Mouse (Mus musculus) forebrain, embryonic 13.5 days (tissue): Measurements from ENCODE around the gene Galnt6. TPM values are rescaled to one million over a fixed set of nuclear protein-coding genes. Genes with fewer than 3 reads are reported as not detected.

ENCODE experiments used
- ATAC-seq: fragments of 200-750 bp; cut with Nextera tagmentation; 2 replicates; pipeline ENCODE4 v1.8.0; 2017
- H3K27ac ChIP-seq: fragments of 300-500 bp; sonication (generic); 2 replicates; pipeline ENCODE4 v1.5.1; 2015; ENCODE audit warnings: inconsistent platforms, mild to moderate bottlenecking, moderate library complexity
- H3K27me3 ChIP-seq: fragments of 300-500 bp; sonication (generic); 2 replicates; pipeline ENCODE4 v1.6.1; 2015; ENCODE audit warnings: mild to moderate bottlenecking, inconsistent platforms
- H3K36me3 ChIP-seq: fragments of 300-500 bp; sonication (generic); 2 replicates; pipeline ENCODE4 v1.6.1; 2015; ENCODE audit warnings: mild to moderate bottlenecking, inconsistent platforms; ENCODE audit not compliant: poor library complexity, severe bottlenecking
- H3K4me1 ChIP-seq: fragments of 300-500 bp; sonication (generic); 2 replicates; pipeline ENCODE4 v1.6.1; 2015; ENCODE audit warnings: inconsistent platforms
- H3K4me2 ChIP-seq: fragments of 300-500 bp; sonication (generic); 2 replicates; pipeline ENCODE4 v1.6.1; 2015; ENCODE audit warnings: inconsistent platforms, mild to moderate bottlenecking, moderate library complexity
- H3K4me3 ChIP-seq: fragments of 300-500 bp; sonication (generic); 2 replicates; pipeline ENCODE4 v1.5.1; 2015; ENCODE audit warnings: mild to moderate bottlenecking, inconsistent platforms
- H3K9ac ChIP-seq: fragments of 300-500 bp; sonication (generic); 2 replicates; pipeline ENCODE4 v1.6.1; 2015; ENCODE audit warnings: mild to moderate bottlenecking, inconsistent platforms
- H3K9me3 ChIP-seq: fragments of 300-500 bp; sonication (generic); replicated peaks from 2 replicates; pipeline ENCODE4 v1.6.1; 2016; ENCODE audit warnings: inconsistent platforms
- WGBS: fragments of 180-500 bp; shearing (Covaris S2); methylation state at CpG from one replicate; pipeline ENCODE4 v1.1.7; 2015; 5-methylcytosine and 5-hydroxymethylcytosine counted together
- polyA plus RNA-seq: library from polyadenylated mRNA; unstranded; fragments of >200 nt; fragmentation: Nextera tagmentation; extraction: Ambion mirVana; gene quantifications from 2 replicates; pipeline ENCODE4 v1.2.1, GENCODE M21; 2015

Galnt6 gene
- polyA plus RNA-seq, 1 experiment from 2014 or later, result 0.06 TPM

DNA sequence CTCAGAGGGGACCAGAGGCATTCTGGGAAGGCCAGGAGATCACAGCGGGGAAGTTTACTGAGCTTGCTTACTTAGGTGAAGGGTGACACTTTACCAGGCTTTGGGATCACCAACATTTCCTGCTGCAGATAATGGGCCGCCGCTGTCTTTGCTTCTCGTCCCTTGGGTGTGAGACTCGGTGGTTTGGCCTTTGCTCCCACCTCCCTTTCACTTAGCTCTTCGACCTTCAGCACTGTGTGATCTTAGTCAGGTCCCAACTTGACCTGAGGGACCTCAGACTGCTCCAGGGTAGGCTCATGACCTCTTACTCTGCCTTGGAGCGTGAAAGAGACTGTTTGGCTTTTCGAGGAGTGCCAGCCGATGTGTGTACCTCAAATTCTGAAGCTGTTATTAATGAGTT, 1.9 kb upstream of the Galnt6 start:
- peaks cover 46% of the 10 kb centered on the region for H3K27me3 ChIP-seq
- no peaks in the 10 kb centered on the region for H3K36me3 ChIP-seq
- no peaks in the 10 kb centered on the region for H3K9me3 ChIP-seq
- WGBS, result 57% methylated on average over 9 of the region's 9 CpGs
- no peak overlapping the region for H3K9ac ChIP-seq
- no peak for ATAC-seq
- H3K4me3 ChIP-seq, result no peak overlapping the region
- no peak overlapping the region for H3K4me2 ChIP-seq
- no peak overlapping the region for H3K27ac ChIP-seq
- H3K4me1 ChIP-seq, result peaks cover 10% of the 10 kb centered on the region

DNA sequence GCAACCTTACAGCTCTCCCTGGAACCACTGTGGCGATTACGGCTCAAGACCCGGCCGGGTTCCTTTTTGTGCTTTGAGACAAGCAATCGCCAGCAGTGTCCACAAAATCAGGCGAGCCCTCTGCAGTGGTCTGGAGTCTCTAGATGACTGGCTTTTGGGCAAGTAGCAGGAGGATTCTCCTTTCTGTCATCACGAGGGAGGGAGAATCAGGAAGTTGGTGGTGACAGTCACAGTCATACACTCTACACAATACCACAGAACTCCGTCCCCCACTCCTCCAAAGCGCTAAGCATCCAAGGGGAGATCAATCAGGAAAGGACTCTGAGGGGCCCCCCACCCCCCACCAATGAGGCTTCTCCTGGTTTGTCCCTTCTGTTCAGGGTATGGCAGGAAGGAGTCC, 590 bp downstream of the Galnt6 start:
- WGBS, result 28% methylated on average over 9 of the region's 9 CpGs
- H3K9ac ChIP-seq, result peak overlapping the region; percentile 56; the same call in 1 of the 2 replicates
- peak overlapping the region; percentile 64 for H3K4me2 ChIP-seq
- H3K36me3 ChIP-seq, result no peaks in the 10 kb centered on the region
- H3K4me3 ChIP-seq, result peak overlapping the region; percentile 40
- H3K9me3 ChIP-seq, result no peaks in the 10 kb centered on the region
- peaks cover 53% of the 10 kb centered on the region for H3K27me3 ChIP-seq
- ATAC-seq, result no peak
- H3K27ac ChIP-seq, result no peak overlapping the region
- peaks cover 10% of the 10 kb centered on the region for H3K4me1 ChIP-seq

DNA sequence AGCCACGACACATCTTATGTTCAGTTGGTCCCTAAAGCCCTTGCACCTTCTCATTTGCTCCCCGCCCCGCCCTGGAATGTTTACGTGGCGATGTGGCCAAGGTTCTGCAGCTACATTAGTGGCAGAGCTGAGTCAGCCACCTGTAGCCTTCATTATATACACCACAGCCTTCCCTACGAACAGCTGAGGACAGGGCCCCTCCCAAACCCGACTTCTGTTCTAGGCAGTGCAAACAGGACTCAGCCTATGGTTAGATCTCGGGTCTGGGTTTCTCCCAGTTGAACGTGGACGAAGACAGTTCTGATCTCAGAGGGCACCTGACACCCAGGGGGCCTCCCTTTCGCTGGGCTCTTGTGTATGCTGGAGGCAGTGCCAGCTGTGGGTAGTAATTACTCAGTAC, 1.3 kb downstream of the Galnt6 start:
- H3K9ac ChIP-seq, result no peak overlapping the region
- H3K27me3 ChIP-seq, result peaks cover 53% of the 10 kb centered on the region
- no peak overlapping the region for H3K27ac ChIP-seq
- no peak for ATAC-seq
- WGBS, result 86% methylated on average over 11 of the region's 11 CpGs
- no peaks in the 10 kb centered on the region for H3K36me3 ChIP-seq
- peaks cover 10% of the 10 kb centered on the region for H3K4me1 ChIP-seq
- no peak overlapping the region for H3K4me2 ChIP-seq
- H3K4me3 ChIP-seq, result no peak overlapping the region
- H3K9me3 ChIP-seq, result no peaks in the 10 kb centered on the region

DNA sequence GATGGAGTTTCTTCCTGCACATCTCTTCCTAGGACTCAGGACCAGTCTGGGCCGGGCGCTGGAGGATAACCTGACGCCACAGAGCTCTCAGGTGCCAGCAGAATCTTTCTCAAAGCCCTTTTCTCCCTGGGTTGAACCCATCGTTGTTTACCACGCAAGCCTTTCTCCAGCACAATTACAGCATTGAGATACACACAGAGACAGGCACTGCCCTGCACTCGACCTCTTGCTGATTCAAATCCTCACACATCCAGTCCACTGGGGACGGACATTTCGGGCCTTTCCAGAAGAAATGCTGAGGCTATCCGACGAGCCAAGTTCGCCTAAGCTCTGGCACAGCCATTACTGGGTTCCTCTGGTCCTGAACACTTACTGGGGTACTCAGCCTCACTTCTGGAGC, 2.5 kb downstream of the Galnt6 start:
- no peak overlapping the region for H3K9ac ChIP-seq
- 85% methylated on average over 11 of the region's 11 CpGs for WGBS
- H3K36me3 ChIP-seq, result no peaks in the 10 kb centered on the region
- peaks cover 10% of the 10 kb centered on the region for H3K4me1 ChIP-seq
- ATAC-seq, result no peak
- no peak overlapping the region for H3K4me2 ChIP-seq
- no peaks in the 10 kb centered on the region for H3K9me3 ChIP-seq
- no peak overlapping the region for H3K4me3 ChIP-seq
- peaks cover 53% of the 10 kb centered on the region for H3K27me3 ChIP-seq
- H3K27ac ChIP-seq, result no peak overlapping the region

DNA sequence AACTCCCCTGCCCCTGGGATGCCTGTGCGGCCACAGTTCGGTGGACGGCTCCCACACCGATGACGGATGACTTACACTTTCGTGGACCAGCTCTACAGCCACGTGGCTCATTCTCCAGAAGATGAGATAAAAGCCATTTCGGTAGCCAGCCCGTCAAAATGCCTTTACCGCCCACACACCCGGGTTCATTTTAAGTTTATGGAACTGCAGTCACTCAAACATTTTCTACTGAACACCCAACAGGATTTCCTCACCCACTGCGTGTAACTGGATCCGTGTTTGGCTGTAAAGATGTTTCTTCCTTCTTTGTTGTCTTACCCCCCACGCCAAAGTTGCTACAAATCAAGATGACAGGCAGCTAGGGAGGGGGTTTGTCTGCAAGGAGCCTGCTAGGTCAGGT, 5.7 kb downstream of the Galnt6 start:
- H3K4me1 ChIP-seq, result no peaks in the 10 kb centered on the region
- no peak overlapping the region for H3K4me3 ChIP-seq
- H3K27me3 ChIP-seq, result peaks cover 22% of the 10 kb centered on the region
- no peak for ATAC-seq
- no peaks in the 10 kb centered on the region for H3K36me3 ChIP-seq
- WGBS, result 85% methylated on average over 14 of the region's 14 CpGs
- no peak overlapping the region for H3K4me2 ChIP-seq
- 0 out of 2 replicates have a peak, but pooled peaks cover 2% of the 10 kb centered on the region for H3K9me3 ChIP-seq
- H3K9ac ChIP-seq, result no peak overlapping the region
- H3K27ac ChIP-seq, result no peak overlapping the region

DNA sequence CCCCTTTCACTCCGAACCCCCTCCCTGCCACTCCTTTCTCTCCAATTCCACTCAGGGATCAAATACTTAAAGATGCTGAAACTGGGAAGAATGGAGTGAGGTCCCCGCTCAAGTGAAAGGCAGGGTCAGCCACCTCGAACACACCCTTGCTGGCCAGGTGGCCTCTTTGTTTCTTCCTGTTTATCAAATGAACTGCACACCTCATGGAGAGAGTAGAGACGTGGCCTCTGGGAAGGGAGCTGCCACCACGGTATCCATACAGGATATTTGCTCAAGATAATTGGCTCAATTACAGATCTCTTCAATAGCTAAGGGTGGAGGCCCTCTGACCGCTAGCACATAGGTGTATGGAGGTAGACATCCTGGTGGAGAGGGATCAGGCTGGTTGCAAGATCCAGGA, 6.6 kb downstream of the Galnt6 start:
- Histone ChIP-seq H3K9me3 (0 out of 2 replicates have a peak, but pooled peaks cover 5% of the 10 kb centered on the region), H3K9ac (no peak overlapping the region), H3K36me3 (no peaks in the 10 kb centered on the region), H3K4me1 (no peaks in the 10 kb centered on the region), H3K4me2 (no peak overlapping the region), H3K27ac (no peak overlapping the region), H3K4me3 (no peak overlapping the region), H3K27me3 (peaks cover 13% of the 10 kb centered on the region)
- ATAC-seq, result no peak
- 81% methylated on average over 6 of the region's 6 CpGs for WGBS

DNA sequence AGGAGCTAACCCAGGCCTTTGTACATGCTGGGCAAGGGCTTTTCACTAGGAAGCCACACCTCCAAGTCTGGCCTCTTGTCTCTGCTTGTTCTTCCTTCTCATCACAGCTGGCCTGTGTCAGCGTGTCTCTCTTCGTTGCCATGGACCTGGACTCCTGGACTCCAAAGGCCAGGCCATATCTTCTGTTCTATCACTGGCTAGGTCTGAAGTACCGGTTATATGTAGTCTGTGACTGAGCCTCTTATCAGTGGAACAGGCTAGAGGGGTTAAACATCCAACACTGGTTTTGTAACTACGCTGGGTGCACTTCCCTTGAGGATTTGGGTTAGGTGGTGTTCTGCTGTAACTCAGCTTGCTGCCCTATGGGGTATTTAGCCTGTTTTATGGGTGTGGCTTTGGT, 7.2 kb downstream of the Galnt6 start:
- no peak overlapping the region for H3K9ac ChIP-seq
- peaks cover 7% of the 10 kb centered on the region; the same call in 1 of the 2 replicates for H3K27me3 ChIP-seq
- H3K4me1 ChIP-seq, result no peaks in the 10 kb centered on the region
- no peaks in the 10 kb centered on the region for H3K36me3 ChIP-seq
- no peak overlapping the region for H3K27ac ChIP-seq
- 79% methylated on average over 4 of the region's 4 CpGs for WGBS
- H3K4me2 ChIP-seq, result no peak overlapping the region
- no peak overlapping the region for H3K4me3 ChIP-seq
- 0 out of 2 replicates have a peak, but pooled peaks cover 5% of the 10 kb centered on the region for H3K9me3 ChIP-seq
- ATAC-seq, result no peak

DNA sequence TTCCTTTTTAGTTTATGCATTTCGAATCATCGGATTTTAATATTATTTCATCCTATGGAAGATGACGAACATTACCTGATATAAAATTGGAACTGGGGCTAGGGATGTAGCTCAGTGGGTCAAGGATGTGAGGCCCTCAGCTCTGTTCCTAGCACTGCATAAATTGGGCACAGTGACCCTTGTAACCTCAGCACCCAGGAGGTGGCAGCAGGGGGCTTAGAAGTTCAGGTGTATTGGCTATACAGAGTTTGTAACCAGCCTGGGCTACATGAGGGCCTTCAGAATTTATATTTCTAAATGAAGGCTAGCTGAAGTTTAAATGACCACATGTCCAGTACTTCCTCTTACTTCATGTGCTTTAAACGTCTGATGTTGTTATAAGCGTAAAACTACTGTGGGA, 7.7 kb downstream of the Galnt6 start:
- ATAC-seq, result no peak
- H3K4me1 ChIP-seq, result no peaks in the 10 kb centered on the region
- no peak overlapping the region for H3K9ac ChIP-seq
- H3K36me3 ChIP-seq, result no peaks in the 10 kb centered on the region
- H3K9me3 ChIP-seq, result 0 out of 2 replicates have a peak, but pooled peaks cover 5% of the 10 kb centered on the region
- peaks cover 6% of the 10 kb centered on the region; the same call in 1 of the 2 replicates for H3K27me3 ChIP-seq
- no peak overlapping the region for H3K27ac ChIP-seq
- no peak overlapping the region for H3K4me2 ChIP-seq
- WGBS, result 90% methylated on average over 5 of the region's 5 CpGs
- H3K4me3 ChIP-seq, result no peak overlapping the region

DNA sequence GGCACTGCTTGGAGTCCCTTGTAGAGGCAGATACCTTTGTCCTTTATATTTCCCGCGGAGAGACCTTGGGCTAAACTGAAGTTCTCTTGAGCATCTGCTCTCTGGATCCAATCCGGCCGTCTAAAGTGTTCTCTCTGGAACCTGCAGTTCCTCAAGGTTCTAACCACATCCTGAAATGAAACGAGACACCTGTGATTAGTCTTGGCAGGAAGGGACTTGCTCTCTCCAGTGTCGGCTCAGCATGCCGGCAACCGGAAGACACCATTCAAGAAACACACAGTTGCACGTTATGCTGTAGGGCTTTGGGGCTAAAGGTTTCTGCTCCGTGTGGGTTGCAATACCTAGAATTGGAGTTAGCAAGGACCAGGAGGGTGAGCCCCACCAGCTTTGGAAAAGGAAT, 9.1 kb downstream of the Galnt6 start:
- 89% methylated on average over 10 of the region's 10 CpGs for WGBS
- no peak overlapping the region for H3K4me2 ChIP-seq
- H3K4me1 ChIP-seq, result 0 out of 2 replicates have a peak, but pooled peaks cover 3% of the 10 kb centered on the region
- H3K9me3 ChIP-seq, result 0 out of 2 replicates have a peak, but pooled peaks cover 5% of the 10 kb centered on the region
- no peak overlapping the region for H3K27ac ChIP-seq
- 0 out of 2 replicates have a peak, but pooled peaks cover 6% of the 10 kb centered on the region for H3K27me3 ChIP-seq
- no peak for ATAC-seq
- no peak overlapping the region for H3K4me3 ChIP-seq
- no peak overlapping the region for H3K9ac ChIP-seq
- no peaks in the 10 kb centered on the region for H3K36me3 ChIP-seq

DNA sequence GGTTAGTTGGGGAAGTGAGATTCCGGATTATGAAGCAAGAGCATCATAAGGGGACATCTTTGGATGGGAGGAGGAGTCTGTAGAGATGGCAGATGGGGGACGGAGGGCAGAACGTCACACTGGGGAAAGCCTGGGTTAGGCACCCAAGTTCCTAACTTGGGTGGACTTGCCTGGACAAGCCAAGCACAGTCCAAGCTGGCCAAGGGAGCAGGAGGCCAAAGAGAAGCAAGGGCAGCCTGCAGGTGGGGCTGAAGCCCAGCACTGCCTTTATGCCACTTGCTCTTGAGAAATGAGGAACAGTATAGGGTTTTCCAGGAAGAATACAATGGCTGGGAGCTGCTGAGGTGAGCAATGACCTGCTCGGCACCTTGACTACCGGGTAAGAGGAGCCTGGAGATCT, 10.0 kb downstream of the Galnt6 start:
- Histone ChIP-seq H3K4me3 (no peak overlapping the region), H3K4me1 (0 out of 2 replicates have a peak, but pooled peaks cover 3% of the 10 kb centered on the region), H3K27ac (no peak overlapping the region), H3K27me3 (0 out of 2 replicates have a peak, but pooled peaks cover 6% of the 10 kb centered on the region), H3K9ac (no peak overlapping the region), H3K36me3 (no peaks in the 10 kb centered on the region), H3K9me3 (0 out of 2 replicates have a peak, but pooled peaks cover 5% of the 10 kb centered on the region), H3K4me2 (no peak overlapping the region)
- WGBS, result 92% methylated on average over 5 of the region's 5 CpGs
- ATAC-seq, result no peak

DNA sequence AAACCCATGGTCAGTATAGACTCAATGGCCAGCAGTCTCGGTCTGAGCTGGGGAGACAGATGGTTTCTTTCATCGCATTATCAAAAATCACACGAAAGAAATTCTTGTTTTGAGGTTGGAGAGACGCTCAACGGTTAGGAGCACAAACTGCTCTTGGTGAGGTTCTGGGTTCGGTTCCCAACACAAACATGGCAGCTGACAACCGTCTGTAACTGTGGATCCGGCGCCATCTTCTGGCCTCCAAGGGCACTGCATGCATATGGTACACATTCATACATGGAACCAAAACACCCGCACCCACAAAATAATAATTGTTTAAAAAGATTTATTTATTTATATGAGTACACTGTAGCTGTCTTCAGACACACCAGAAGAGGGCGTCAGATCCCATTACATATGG, 10.6 kb downstream of the Galnt6 start:
- H3K4me3 ChIP-seq, result no peak overlapping the region
- no peak overlapping the region for H3K4me2 ChIP-seq
- no peak for ATAC-seq
- no peaks in the 10 kb centered on the region for H3K36me3 ChIP-seq
- 0 out of 2 replicates have a peak, but pooled peaks cover 5% of the 10 kb centered on the region for H3K9me3 ChIP-seq
- WGBS, result 84% methylated on average over 11 of the region's 11 CpGs
- H3K27ac ChIP-seq, result no peak overlapping the region
- H3K4me1 ChIP-seq, result 0 out of 2 replicates have a peak, but pooled peaks cover 3% of the 10 kb centered on the region
- no peak overlapping the region for H3K9ac ChIP-seq
- H3K27me3 ChIP-seq, result no peaks in the 10 kb centered on the region

DNA sequence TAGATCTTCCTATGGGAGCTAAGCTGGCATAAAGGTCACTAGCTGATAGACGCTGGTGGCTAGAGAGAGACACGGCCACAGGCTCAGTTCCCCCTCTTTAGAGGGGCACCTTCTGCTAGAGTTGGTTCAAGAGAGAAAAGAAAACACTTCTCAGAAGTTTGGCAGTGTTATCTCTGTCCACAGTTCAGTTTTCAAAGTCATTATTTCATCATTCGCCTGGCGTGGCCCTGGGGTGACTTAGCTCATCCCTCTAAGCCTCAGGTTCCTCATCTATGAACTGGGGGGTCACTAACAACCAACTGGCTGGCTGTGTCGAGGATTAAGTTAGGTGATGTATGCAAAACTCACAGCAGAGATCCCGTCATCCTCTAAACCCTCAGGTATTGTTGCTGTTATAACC, 11.2 kb downstream of the Galnt6 start:
- Histone ChIP-seq H3K27ac (no peak overlapping the region), H3K27me3 (no peaks in the 10 kb centered on the region), H3K9ac (no peak overlapping the region), H3K36me3 (no peaks in the 10 kb centered on the region), H3K4me1 (0 out of 2 replicates have a peak, but pooled peaks cover 3% of the 10 kb centered on the region), H3K4me2 (no peak overlapping the region), H3K4me3 (no peak overlapping the region), H3K9me3 (0 out of 2 replicates have a peak, but pooled peaks cover 5% of the 10 kb centered on the region)
- 86% methylated on average over 6 of the region's 6 CpGs for WGBS
- ATAC-seq, result no peak

DNA sequence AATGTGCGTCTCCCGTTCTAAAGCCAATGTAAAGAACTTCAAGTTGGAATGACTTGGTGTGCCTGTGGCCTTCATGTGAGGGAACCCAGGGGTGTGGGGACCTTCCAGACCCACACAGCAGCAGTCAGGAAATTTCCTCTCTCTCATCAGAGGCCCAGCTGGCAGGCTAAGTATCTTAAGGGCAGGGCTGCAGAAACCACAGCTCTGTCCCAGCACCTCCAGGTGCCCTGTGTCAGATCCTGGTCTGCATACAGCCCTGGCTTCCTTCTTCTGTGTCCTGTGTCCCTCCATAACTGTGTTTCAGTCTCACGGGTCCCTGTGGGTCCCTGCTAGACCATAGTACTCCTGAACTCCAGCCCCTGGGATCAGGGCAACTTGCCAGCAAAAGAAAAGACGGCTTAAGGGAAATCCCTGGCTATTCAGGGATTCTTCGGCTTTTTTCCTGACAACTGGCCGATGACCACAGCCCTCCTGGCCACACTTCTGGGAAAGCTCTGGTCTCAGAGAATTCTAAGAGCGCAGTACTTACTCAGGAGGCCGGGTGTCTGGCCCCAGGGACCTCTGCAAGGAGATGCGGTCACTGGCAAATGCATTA, 13.7 kb downstream of the Galnt6 start:
- Histone ChIP-seq H3K9ac (no peak overlapping the region), H3K9me3 (0 out of 2 replicates have a peak, but pooled peaks cover 5% of the 10 kb centered on the region), H3K27me3 (no peaks in the 10 kb centered on the region), H3K4me1 (0 out of 2 replicates have a peak, but pooled peaks cover 3% of the 10 kb centered on the region), H3K4me3 (no peak overlapping the region), H3K4me2 (no peak overlapping the region), H3K27ac (no peak overlapping the region), H3K36me3 (no peaks in the 10 kb centered on the region)
- 44% methylated on average over 9 of the region's 9 CpGs for whole genome bisulfite sequencing
- no peak for ATAC-seq
